Mouse (Mus musculus) MN1 (cell line): ENCODE measurements around the gene Dlx6.

Experiments used
- DNase-seq: peaks from one replicate; pipeline ENCODE4 v3.0.0-alpha.2; 2016; ENCODE audit warnings: low spot score

Gene Dlx6

DNA sequence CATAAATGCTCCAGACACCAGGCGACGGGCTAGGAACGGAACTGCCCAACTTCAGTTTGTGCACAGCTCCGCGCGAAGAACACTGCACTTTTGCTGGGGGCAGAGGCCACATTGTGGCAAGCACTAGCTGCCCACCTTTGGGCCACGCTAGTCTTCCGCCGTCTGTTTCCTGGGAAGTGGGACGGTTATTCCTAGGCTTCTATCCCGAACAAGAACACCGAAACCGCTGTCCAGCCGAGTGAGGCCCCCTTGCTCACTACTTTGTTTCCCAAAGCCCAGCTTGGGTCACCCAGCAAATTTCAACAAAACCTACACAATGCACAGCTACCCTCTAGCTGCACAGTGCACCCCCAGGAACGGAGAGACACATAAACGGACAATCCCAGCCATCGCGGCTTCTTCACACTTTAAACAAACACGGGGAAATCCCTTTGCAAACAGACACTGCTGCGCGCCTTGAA, 3.2 kb upstream of the Dlx6 start:
- DNase-seq, result no peak

GRCm38 (mm10) chr6:6860411-6861085, 2.6 kb upstream of the Dlx6 start:
- no peak for DNase-seq

- DNase-seq, result no peak
Observed at GRCm38 (mm10) chr6:6861086-6861797, 1.9 kb upstream of the Dlx6 start.

- DNase-seq, result no peak
Observed at GRCm38 (mm10) chr6:6861798-6862428, 1.2 kb upstream of the Dlx6 start.

- no peak for DNase-seq
Observed at GRCm38 (mm10) chr6:6862611-6863010, 523 bp upstream of the Dlx6 start.

- no peak for DNase-seq
Observed at GRCm38 (mm10) chr6:6863955-6864354, 821 bp downstream of the Dlx6 start.

GRCm38 (mm10) chr6:6864441-6865440, 1.6 kb downstream of the Dlx6 start:
- DNase-seq, result no peak

DNA sequence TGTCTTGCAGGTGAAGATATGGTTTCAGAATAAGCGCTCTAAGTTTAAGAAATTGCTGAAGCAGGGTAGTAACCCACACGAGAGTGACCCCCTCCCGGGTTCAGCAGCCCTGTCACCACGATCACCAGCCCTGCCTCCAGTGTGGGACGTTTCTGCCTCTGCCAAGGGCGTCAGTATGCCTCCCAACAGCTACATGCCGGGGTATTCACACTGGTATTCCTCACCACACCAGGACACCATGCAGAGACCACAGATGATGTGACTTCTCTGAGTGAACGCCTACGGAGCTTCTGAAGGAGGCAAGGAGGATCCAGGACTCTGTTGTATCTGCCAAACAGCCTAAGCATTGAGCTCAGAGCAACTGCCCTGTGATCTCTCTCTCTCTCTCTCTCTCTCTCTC, 3.9 kb downstream of the Dlx6 start:
- DNase-seq, result no peak

DNA sequence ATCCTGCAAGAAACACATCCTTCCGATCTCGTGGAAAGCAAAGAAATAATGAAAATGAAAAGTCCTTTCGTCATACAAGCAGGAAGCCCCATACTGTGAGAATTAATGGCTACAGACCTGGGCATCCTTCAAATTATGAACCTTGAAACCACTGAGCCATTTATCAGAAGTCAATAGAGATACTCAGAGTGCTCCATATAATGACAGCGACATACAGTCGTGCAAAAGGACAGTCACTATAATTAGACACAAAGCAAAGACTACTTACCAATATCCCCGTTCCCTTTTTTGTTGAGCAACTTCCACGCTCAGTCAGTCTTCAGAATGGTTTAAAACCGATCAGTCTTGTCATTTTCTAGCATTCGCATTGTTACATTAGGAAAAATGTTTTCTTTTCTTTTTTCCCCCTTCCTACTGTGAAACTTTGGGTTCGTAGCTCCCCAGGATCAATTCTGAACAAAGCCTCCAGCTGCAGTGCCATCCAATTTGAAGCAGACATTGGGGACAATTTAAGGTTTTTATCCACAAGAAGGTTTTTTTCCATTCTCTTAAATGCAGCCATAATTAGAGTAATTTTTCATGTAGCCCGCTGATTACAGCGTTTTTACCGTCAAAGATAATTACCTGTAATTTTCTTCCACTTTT, 6.0 kb downstream of the Dlx6 start:
- DNase-seq, result no peak

- no peak for DNase-seq
Observed at GRCm38 (mm10) chr6:6869961-6870800, 7.0 kb downstream of the Dlx6 start.

DNA sequence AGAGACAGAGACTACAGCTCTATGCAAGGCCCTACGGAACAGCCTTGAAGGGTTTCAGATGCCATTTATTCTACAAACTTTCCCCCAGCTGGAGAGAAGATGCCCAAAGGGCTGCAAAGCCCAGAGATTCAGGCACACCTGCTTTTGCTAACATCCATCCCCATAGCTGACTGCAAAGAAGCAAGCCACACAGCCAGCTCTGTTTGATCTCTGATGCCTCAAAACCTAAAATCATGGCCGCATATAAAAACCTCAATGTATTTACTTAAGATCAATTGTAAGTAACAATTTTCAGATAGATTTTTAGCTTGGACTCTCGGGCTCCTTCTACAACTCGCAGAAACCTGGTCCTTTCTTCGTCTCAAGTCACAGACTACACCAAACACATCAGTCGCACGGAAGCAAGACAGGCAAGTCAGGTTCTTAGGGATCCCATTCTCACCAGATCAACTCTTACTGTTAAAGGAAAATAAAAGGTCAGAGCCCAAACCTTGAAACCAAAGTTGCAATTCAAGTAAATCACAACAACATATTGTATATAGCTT, 7.8 kb downstream of the Dlx6 start:
- no peak for DNase-seq

- no peak for DNase-seq
Observed at GRCm38 (mm10) chr6:6871692-6872091, 8.6 kb downstream of the Dlx6 start.

GRCm38 (mm10) chr6:6872873-6873272, 9.7 kb downstream of the Dlx6 start:
- DNase-seq, result no peak

DNA sequence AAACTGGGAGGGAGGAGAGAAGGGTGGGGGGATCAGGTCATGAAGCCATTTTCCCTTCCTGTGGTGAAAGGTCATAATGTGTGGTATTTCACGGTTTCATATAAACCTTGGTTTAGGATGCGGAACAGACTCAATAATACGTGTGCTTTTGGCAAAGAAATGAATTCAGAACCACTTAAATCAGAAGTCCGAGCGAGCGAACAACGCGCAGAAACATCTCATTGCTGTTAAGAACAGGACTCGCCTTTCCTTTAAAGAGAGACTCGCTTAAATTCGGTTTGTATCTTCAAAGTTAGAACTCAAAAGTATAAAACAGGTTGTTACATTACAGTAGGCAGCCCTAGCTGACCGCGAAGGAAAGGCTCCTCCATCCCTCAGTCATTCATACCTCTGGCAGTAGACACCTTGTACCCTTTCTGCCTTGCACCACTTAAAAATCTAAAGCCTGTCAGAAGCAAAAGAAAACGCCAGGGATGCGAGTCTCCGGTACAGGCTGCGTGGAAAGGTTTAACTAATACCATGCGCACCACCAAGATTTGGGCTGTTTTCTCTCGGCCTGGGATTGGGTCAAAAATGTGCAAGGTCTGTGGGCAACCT, 10.4 kb downstream of the Dlx6 start:
- no peak for DNase-seq

DNA sequence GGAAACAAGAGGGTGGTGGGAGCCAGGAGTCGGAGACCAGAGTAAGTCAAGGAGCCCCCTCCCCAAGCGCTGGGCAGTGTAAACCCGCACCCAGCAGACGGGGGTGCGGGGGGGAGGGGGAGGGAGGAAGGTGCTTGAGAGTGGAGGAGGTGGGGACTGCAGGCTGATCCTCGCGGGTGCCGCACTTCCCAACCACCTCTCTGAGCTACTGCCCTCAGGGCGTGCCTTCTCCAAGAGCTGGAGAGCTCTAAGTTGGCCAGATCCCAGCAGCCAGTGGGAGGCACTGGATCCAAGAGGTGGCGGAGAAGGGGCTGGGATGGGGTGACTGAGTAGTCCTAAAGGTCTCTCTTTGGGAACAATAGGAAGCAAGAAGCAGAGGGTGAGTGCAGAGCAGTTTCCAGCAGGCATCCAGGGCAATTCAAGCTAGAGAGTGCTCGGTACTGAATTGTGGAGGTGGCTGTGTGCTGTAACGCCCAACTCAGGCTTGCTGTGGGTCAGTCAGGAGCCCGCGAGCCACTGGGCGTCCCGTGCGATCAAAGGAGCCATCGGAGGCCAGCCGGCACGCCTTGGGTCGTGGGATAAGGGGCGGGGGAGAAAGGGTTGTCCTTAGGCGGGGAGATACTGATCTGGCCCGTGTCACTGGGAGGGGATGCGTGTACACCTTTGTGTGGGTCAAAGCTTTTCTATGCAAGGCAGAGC, 11.1 kb downstream of the Dlx6 start:
- no peak for DNase-seq

DNA sequence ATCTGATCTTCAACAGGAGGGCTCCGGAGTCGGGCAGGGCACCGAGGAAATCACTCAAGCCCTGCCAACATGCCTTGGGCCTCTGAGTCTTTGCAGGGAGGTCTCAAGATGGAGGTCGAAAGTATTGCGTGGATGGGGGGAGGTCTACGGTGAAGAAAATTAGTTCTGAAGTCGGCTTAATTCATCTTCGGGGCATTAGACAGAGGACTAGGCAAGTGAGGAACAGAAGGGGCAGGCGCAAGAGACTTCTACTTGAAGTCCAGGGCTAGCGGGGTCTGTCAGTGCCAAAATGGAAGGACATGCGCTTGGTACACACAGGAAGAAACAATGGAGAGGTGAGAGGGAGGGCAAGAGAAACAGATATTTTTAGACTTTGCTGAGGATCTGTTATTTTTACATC, 12.0 kb downstream of the Dlx6 start:
- DNase-seq, result no peak

DNA sequence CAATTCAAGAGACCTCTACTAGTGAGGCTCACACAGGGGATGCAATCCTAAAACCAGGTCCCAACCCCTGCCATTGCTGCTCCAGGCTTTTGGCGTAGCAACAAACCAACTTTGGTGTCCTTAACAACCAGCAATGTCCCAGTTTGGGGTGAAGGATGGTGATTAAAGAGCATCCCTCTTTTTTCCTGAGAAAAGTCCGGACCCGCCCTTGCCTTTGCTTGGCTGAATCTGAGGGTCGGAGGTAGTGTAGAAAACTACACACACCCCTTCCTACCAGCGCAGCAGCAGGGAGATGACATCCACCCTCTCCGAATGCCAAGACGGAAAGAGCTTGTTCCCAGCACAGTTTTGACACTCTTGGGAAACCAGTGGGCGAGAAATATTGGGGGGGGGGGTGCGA, 12.5 kb downstream of the Dlx6 start:
- no peak for DNase-seq

DNA sequence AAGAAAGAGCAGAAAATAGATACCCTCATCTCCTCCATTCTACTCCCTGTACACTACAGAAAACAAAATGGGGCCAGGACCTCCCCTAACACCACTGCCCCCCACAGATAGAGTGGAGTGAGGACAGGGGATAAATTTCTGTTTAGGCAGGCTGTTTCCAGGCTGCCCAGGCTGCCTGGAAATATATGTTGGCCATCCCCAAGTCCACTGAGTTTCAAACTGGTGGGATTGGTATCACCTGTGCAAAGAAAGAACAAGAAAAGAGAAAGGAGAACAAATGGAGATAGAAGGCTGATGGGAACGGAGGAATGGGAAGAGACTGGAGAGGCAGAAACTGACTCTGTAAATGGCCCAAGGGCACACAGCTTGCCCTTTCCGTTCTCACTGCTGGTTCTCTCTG, 13.1 kb downstream of the Dlx6 start:
- DNase-seq, result no peak

GRCm38 (mm10) chr6:6876731-6877130, 13.6 kb downstream of the Dlx6 start:
- no peak for DNase-seq
